Mouse (Mus musculus) frontal cortex, adult (tissue): ENCODE measurements at regions not wholly inside any gene's neighbourhood (a gene's known extent, or its start where the extent isn't known, plus 50 kb on each side); places are given as distances from the start of the nearest gene placed in this dataset.
"Not testable (repeated sequence)": the region's sequence is repeated elsewhere in the genome, so short reads cannot be mapped to it uniquely, and the experiment has no call there.

Experiments used
- ATAC-seq: cut with Nextera tagmentation; 2 replicates; pipeline ENCODE4 v1.9.2; 2017; ENCODE audit warnings: mild to moderate bottlenecking, moderate library complexity, mixed read lengths; ENCODE audit not compliant: low TSS enrichment

DNA sequence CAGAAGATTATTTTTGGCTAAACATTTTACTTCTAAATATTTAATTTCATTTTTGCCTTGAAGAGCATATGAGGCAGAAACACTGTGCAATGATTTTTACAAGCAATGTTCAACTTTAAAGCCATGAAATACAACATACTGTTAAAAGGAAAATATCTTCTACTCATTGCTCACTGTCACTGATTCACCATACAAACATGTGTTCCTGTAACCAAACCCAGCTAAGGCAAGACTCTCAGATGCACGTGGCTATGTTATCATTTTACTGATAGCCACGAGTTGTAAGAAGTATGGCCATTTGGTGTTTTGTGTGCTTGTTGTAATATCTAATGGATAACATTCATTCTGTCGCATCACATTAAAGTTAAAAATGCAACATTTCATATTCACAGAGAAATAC, 287.3 kb upstream of the Adamts5 start:
- ATAC-seq = no peak

DNA sequence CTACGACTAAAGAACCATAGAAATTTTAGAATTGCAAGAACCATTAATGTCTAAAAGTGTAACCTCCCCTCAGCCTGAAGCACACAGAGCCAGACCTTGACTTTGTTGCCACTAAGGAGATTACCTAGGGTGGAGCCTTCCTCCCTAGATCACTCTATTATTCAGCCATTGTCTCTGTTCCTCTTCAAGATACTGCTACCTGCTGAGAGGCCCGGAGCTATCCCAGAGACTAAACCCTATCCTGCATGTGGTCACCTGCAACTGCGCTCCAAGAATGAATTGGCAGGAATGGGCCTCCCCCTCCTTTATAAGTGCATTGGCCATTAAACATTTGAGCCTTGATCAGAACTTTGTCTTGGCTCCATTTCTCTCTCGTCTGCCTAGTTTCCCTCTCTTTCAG, 286.0 kb upstream of the Adamts5 start:
- not testable (repeated sequence) for ATAC-seq

DNA sequence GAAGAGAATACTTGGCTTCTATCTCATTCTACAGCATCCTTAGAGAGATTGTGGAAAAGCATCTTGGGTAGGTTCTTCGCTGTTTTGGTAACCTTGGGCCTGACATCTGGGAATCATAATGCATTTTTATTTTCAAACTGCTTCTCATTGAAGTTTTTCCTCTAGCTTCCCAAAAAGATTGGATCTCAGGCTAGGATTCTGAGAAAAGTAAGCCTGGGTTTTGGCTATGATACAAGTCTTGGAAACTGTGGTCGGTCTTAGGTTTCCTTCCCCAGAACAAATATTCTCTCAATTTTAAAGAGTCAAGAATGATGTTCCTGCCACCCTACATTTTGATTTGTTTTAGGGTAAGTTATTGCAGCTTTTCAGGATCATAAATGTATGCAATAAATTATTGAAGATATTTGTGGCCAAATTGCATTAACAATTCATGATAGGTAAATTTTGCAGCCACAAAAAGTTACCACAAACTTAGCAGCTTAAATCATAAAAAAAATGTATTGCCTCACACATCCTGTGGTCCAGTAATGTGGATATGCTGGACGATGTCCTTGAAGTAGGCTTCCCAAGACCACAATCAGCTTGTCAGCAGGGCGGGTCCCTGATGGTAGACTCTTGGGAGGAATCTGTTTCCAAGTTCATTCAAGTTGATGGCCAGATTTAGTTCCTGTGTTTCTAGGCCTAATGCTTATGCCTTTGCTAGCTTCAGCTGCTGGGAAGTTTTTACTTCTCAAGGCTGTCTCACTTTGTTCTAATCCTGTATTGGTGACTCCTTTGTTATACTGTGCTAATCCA, 257.6 kb upstream of the Adamts5 start:
- no peak for ATAC-seq

DNA sequence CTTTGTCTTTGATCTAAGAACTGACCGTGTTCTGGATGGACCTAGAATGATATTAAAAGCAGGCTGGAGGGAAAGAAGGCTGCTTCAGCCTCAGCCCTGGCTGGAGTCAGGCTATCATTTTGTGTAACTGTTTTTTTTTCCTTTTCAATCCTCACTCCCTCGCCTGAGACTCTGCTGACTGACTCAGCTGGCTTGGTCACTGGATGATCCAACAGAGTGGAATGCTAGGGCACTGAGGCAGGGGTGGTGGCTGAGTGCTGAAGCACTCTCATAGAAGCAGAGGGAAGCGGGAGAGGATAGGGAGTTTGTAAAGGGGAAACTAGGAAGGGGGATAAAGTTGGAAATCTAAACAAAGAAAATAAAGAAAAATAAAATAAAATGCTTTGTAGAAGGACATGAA, 236.5 kb upstream of the Adamts5 start:
- no peak for ATAC-seq

DNA sequence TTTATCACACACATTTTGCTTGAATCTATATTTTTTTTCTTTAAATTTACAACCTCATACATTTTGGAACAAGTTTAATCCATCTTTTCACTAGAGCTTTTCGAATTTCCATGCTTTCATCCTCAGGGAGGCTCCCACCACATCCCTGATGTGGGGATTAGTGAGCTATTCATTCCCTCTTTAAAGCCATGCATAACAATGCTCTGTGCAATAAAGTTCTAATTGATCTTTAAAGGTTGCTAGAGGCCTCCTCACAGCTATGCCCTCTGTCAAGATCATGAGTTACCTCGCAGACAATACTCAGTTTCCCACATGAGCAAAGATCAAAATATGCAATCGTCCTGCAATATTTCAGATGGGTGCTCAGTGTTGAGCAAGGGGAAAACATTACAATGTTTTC, 234.5 kb upstream of the Adamts5 start:
- ATAC-seq = no peak

DNA sequence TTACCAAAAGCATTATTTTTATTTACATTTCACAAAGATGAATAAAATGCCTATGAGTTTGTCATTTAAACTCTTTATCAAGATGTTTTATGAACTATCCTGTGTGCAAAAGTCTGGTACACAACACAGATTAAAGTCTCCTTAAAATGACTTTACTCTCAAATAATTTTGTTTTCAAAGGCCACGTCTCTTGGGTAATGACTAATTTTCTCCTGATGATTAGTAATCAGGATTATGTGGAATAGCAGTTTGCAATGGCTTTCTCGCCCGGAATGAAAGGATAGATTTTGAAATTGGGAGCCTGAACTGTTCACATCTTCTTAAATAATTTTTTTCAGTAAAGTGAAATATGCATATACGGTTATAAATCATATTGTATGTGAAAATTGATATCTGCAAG, 225.8 kb upstream of the Adamts5 start:
- no peak for ATAC-seq

DNA sequence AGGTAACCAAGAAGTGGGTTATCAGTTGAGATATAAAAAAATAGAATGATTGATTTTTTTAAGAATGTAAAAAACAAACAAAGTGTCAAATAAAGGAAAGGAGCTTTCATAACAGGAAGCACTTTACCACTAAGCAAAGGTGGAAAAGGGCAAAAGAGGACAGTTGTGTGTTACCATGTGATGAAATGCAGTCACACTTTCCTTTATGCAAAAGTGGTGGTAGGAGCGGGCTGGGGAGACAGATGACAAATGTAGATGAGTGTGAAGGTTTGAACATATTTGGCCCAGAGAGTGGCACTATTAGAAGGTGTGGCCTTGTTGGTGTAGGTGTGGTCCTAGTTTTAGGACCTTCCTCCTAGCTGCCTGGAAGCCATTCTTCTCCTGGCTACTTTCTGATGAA, 222.6 kb upstream of the Adamts5 start:
- no peak for ATAC-seq

DNA sequence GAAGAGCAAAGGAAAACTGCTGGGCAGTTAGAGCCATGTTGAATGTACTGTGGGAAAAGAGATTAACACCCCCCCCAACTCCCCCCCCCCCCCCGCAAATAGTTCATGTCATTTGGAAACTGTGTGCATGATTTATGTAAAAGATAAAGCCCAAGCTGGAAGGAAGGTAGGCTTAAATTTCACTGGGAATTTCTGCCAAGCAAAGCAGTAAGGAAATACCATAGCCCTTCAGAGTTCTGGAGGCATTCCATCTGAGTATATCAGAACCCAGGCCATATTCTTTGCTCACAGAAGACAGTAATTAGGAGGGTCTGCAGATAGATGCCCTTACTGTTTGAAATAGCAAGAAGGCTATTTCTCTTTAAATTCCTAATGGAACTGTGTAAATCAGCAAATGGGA, 221.3 kb upstream of the Adamts5 start:
- no peak for ATAC-seq

DNA sequence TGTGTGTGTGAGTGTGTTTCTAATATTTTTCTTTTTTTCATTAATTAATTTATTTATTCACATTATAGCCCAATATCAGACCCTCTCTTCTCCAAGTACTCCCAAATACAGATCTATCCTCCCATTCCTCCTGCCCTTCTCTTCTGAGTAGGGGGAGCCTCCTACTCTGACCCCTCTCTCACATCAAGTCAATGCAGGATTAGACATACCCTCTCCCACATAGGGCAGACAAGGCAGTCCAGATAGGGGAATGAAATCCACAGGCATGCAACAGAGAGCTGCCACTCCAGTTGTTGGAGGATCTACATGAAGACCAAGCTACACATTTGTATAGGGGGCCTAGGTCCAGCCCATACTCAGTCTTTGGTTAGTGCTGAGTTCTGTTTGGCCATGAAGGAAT, 216.3 kb upstream of the Adamts5 start:
- no peak for ATAC-seq

DNA sequence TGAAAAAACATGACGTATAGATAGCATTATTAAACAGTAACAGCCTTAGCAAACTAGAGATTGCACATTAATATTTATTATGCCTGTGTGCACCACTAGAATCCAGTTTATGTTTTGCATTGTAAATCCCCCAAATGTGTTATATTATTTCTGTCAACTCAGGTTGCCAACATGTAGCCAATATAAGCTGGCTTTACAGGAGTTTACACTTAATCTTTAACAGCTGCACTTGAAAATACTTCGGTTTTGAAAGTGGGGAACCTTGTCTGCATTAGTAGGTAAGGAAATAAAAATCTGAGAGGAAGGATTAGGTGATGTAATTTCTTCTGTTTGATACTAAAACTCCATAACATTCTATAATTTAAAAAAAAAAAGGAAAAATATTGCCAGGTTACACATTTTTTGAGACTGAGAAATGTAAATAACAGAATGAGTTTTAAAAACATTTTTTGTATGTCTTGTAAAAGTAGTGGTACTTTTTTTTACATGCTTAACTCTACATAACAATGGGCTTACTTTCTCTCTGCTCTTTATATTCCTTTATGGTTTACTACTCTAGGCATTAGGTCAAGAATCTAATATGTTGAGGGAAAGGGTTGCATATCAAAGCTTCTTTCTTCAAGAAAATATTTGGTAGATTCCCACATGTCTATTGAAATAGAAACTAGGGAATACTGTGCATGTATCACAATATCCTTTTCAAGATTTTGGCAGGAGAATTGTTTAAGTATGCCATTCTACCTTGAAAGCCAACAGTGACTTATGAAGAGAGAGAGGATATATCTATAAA, 214.2 kb upstream of the Adamts5 start:
- no peak for ATAC-seq

DNA sequence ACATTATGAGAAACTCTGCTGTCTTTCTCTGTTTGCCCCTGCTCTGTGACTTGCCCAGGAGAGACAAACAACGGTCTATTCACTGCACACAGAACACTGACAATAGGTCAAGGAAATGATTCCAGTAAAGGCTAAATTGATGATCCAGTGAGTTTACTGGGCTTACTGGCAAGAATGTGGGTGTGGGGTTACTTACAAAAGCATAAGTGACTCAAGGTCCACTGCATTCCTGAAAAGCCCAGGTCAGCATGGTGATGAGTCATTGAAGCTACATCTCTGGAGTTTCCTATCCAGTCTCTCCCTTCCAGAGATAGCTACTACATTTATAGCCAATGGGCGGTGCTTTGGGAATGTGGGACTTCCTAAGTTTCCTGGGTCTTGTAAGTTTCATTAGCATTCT, 192.8 kb upstream of the Adamts5 start:
- ATAC-seq = no peak

DNA sequence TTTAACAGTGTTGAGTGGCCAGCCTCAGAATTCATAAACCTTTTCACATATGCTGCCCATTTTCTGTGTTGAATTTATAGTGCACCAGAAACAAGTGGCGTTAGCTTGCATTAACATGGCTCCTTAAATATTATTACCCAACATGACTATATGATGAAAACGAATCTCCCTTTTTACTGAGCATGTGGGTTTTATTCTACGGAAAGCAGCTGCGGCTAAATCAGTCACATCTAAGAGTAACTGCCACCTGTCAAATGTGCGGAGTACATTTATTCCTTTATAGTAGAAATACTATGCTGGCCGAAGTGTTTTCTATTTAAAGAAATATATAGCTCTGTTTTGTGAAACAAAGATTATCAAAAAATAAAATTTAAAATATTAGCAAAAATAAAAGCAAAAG, 188.5 kb upstream of the Adamts5 start:
- no peak for ATAC-seq

DNA sequence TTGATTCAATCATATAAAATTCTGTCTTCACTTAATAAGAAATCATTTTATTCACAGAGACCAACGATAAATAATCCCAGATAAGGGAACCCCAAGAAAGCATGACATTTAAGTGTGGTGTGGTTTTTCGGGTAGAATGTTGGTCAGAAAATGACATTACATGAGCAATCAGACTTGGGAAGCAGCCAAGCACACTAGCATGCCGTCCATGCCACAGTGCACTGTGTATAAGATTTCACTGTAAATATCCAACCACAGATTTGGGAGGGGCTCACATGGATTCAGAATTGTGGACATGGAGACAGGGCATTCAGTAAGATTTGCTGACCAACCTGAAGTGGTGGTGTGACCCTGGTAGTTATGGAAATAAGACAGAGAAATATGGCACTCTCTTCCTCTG, 185.8 kb upstream of the Adamts5 start:
- no peak for ATAC-seq

DNA sequence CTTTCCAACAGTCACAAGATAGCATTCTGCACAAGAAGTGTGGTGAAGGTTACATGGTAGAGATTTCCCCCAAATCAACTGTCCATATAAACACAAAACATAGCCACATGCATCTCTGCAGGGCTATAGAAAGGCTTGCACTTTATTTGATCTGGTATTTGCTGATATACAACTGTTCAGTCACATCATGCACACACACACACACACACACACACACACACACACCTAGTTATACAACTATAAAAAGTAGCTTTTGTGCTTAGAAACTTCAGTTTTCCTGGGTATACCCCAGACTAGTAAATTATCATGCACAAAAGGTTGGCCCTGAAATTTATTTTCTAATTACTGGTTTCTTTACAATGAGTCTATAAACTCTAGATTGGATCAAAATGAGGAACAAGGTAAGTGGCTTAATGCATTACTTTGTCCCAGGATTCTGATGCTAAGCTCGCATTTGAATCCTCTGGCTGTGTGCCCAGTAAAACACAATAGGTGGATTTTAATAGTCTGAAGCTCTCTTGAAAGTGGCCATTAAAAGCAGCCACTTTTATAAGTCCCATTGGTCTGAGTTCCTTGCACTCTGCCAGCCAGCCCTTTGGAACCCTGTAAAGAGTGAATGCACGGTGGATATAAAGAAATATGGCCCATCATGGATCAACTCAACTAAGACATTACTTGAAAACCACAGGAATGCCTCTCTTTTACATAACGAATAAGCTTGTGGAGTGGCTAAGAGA, 166.2 kb upstream of the Adamts5 start:
- ATAC-seq = no peak

DNA sequence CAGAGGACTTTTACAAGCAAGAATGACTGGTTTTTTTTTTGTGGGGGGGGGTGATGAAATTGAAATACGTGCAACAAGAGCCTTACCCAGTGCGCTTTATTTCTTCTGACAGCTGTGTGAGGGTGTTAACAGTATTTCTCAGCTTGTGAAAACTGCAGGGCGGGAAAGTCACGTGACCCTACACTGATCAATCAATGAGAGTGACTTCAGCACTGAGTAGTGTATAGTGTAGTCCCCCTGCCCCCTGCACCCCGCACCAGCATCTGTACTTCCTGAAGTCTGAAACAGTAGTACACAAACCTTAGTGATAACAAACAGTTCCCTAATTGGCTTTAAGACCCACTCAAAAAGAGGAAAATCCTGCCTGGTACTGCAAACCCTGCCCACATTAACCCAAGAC, 158.5 kb upstream of the Adamts5 start:
- no peak for ATAC-seq

DNA sequence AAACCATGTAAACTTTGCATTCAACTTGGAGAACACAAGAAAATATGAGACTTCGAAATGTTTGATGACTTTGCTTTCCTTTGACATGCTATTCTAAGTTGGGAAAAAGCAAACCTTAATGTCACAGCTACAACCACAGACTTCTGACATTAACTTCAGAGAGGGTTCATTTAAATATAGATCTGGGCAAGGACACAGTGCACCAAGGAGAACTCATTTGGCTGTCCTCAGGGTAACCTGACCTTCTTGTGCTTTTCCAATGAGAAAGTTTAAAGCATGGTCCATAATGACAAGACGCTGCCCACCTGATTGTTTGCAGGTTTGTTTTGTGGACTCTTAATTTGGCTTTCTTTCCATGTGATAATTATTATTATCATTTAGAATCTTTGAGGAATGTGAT, 143.1 kb upstream of the Adamts5 start:
- no peak for ATAC-seq

DNA sequence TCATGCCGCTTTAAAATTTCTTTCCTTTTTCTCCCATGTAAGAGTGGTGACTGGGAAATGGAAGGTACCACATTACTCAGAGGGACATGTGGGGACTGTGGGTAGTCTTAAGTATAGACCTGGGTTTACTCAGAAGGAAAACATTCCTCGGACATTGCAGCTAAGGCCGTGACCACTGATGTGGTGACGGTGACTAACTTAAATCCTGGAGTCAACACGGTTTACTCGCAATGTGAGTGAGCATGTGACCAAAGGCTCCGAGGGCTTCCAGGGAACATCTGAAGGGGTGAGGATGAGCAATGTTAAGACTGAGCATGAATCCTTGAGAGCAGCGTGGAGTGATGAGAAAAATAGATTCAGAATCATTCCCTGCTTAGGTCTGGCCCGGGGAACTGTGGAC, 133.1 kb upstream of the Adamts5 start:
- ATAC-seq = no peak

DNA sequence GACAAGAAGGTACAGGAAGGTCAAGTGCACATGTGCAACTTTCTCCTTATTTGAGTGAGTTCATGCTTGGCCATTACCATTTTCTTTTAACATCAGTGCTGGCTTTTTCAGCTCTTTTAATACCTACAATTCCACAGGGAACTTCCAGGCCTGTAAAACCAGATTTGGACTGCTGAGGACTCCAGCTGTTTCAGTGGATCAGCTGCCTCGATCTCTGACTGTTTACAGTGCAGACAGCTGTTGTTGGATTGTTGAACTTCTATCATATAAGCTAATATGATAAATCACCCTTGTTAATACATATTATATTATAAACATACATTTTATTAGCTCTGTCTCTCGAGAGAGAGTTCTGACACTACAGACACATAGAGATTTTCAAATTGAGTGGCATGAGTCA, 126.1 kb upstream of the Adamts5 start:
- ATAC-seq = no peak

DNA sequence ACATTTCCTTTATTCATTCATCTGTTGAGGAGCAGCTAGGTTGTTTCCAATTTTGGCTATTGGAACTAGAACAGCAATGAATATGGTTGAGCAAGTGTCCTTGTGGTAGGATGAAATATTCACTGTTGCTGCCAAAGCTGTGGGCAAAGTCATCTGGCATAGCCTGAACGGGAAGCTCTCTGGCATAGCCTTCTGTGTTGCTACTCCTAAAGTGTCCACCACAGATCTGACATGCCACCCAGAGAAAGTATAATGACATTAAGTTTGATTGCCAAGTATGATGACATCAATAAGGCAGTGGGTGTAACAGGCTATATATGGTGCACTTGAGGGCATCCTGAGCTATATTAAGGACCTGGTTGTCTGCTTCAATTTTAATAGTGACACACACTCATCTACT, 113.7 kb upstream of the Adamts5 start:
- ATAC-seq = peak; percentile 100

DNA sequence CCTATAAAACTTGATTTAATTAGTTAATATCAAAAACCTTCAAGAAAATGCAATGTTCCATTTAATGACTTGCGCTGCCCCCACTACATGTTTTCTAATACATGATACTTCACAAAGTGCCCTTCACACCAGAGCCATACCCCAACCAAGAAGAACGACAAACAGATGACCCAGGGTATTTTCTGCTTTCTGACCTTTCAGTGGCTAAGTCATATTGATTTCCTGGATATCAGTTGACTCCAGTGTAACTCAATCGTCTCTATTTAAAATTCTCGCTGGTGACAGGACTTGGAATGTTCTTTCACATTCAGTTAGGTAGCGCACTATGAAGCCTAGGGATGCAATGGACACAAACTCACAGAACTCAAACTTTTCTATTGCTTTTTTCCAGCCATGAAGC, 109.4 kb upstream of the Adamts5 start:
- no peak for ATAC-seq

DNA sequence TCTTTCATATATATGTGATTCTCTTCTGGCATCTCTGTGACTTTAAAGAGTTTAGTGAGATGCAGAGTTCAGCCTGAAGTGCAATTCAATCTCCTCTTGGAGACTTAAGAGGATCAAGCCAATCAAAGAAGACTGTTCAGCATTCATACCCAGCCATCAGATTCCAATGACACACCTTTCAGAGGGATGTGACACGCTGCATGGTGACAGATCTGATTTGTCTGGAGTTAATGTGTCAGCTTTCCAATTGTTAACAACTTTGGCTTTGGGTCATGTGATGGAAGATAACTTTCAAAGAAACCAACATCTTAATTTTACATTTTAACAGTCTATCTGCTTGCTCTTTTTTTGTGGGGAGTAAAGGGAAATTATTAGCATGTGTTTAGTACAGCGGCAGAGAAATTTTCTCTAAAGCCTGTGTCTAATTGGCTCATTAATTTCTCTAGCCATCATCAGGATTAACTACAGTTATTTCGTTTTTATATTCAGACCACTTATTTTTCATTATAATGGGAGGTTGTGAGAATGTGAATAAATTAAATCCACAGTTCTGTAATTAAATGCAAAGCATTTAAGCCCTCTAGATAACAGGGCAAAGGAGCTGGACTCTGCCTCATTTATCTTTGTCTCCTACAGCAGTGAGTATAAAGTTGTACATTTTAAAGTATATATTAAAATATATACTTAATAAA, 108.2 kb upstream of the Adamts5 start:
- no peak for ATAC-seq

DNA sequence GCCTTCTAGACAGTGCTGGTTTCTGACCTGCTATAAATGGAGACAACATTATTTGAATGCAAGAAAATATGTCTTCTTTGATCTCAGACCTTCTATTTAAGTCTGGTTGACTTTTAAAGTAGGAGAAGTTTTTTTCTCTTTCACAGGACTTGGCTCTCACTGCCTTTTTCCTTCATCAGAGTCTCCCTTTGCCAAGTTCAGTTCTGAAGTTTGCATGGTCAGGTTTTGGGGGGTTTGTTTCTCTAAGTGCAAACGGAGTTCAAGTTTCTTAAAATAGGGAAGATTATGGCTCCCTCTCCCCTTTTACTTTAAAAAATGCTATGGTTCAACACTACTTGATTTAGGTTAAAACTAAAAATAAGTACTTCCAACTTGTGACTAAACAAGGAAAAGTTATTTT, 106.2 kb upstream of the Adamts5 start:
- no peak for ATAC-seq
